13 mouse cellular contexts compared by ENCODE assay signal in the genomic region with DNA sequence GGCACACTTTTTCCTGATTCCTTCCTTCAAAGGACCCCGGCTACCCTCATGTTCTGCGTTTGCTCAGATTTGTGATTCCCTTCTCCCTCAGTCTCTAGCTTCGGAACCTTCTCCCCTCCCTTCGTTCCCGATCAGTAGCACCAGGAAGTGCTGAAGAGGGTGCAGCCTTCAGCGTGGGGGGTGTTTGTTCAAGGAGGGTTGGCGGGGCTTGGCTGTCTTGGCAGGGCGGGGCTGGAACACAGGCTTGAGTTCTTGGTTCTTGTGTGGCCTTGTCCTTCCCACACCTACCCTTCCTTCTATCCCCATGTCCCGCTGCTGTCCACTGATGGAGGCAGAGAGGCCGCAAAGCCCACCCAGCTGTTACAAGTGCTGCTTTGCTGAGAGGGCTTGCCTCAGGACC. TPM values are rescaled to one million over a fixed set of nuclear protein-coding genes. Genes with fewer than 3 reads are reported as not detected.
DNase-seq lines count a peak whose midpoint lies in the region; ATAC-seq and TF ChIP-seq lines count a peak whose summit lies in the region.
"Had no signal": no experiment of that assay in that cellular context is flagged by ENCODE, and none has a peak within 500 bp of the region (broad histone marks: within the 10 kb centered on the region; RNA-seq: fewer than 3 reads in every experiment).

No protein-coding gene starts in this region.

- no peaks in the 10 kb centered on the region for H3K9me3 ChIP-seq in midbrain, embryonic 10.5 days (replicated peaks)
- no peaks in the 10 kb centered on the region for H3K9me3 ChIP-seq in midbrain, embryonic 15.5 days
- no peaks in the 10 kb centered on the region for H3K9me3 ChIP-seq in stomach, postnatal 0 days (ENCODE audit: control insufficient read depth, low read length)
- H3K9me3 ChIP-seq: hindbrain, embryonic 13.5 days; liver, embryonic 12.5 days; neural tube, embryonic 12.5 days had no signal

- peaks cover 64% of the 10 kb centered on the region for H3K4me1 ChIP-seq in midbrain, embryonic 10.5 days
- H3K4me1 ChIP-seq in midbrain, embryonic 15.5 days = peaks cover 51% of the 10 kb centered on the region
- peaks cover 10% of the 10 kb centered on the region for H3K4me1 ChIP-seq in stomach, postnatal 0 days (replicated peaks; ENCODE audit: control insufficient read depth, insufficient read depth)

- no peaks in the 10 kb centered on the region for H3K27me3 ChIP-seq in midbrain, embryonic 10.5 days (ENCODE audit: low read depth, poor library complexity, severe bottlenecking)
- no peaks in the 10 kb centered on the region for H3K27me3 ChIP-seq in midbrain, embryonic 15.5 days (replicated peaks)
- no peaks in the 10 kb centered on the region for H3K27me3 ChIP-seq in stomach, postnatal 0 days (ENCODE audit: control insufficient read depth, insufficient read depth, low read length)
- H3K27me3 ChIP-seq: hindbrain, embryonic 13.5 days; neural tube, embryonic 12.5 days; Patski had no signal

- DNase-seq in heart, adult 11 months = peak; percentile 93
- no peak for DNase-seq in heart, adult 18-20 months
- no peak for DNase-seq in midbrain, embryonic 10.5 days (ENCODE audit: low spot score)
- peak; percentile 44 for DNase-seq in lung, postnatal 10 days
- DNase-seq in stomach, postnatal 0 days (ENCODE audit: low spot score) = peak; percentile 83
- no peak for DNase-seq in yolk sac, embryonic 10.5 days (ENCODE audit: low spot score)
- DNase-seq: thymus, postnatal 36 days had no signal

- no peak for TF ChIP-seq EP300 in stomach, postnatal 0 days (optimal IDR thresholded peaks at IDR 0.05)

- no peak overlapping the region for H3K9ac ChIP-seq in midbrain, embryonic 15.5 days
- no peak overlapping the region for H3K9ac ChIP-seq in stomach, postnatal 0 days (ENCODE audit: low read length)
- H3K9ac ChIP-seq: hindbrain, embryonic 13.5 days; liver, embryonic 12.5 days; neural tube, embryonic 12.5 days had no signal

- peaks cover 11% of the 10 kb centered on the region for H3K36me3 ChIP-seq in midbrain, embryonic 10.5 days
- no peaks in the 10 kb centered on the region for H3K36me3 ChIP-seq in midbrain, embryonic 15.5 days (replicated peaks)
- no peaks in the 10 kb centered on the region for H3K36me3 ChIP-seq in stomach, postnatal 0 days (ENCODE audit: control insufficient read depth, insufficient read depth, low read length)
- H3K36me3 ChIP-seq: hindbrain, embryonic 13.5 days; liver, embryonic 12.5 days; neural tube, embryonic 12.5 days had no signal

- 84% methylated on average over 10 of the region's 10 CpGs for WGBS in midbrain, embryonic 10.5 days
- WGBS in midbrain, embryonic 15.5 days = 82% methylated on average over 10 of the region's 10 CpGs
- WGBS in stomach, postnatal 0 days = 47% methylated on average over 10 of the region's 10 CpGs

- H3K4me2 ChIP-seq in midbrain, embryonic 15.5 days = no peak overlapping the region
- H3K4me2 ChIP-seq in stomach, postnatal 0 days (replicated peaks; ENCODE audit: low read depth) = no peak overlapping the region
- H3K4me2 ChIP-seq: hindbrain, embryonic 13.5 days; liver, embryonic 12.5 days; neural tube, embryonic 12.5 days had no signal

- peak overlapping the region; percentile 67 for H3K27ac ChIP-seq in midbrain, embryonic 10.5 days (replicated peaks)
- H3K27ac ChIP-seq in midbrain, embryonic 15.5 days = no peak overlapping the region
- H3K27ac ChIP-seq in stomach, postnatal 0 days (replicated peaks) = peak overlapping the region; percentile 78
- H3K27ac ChIP-seq: hindbrain, embryonic 13.5 days; liver, embryonic 12.5 days; neural tube, embryonic 12.5 days had no signal

- TF ChIP-seq CTCF in stomach, postnatal 0 days (IDR thresholded peaks at IDR 0.05; ENCODE audit: low read depth) = no peak

- ATAC-seq in midbrain, embryonic 15.5 days (replicated peaks) = no peak
- ATAC-seq in stomach, postnatal 0 days (ENCODE audit: low FRiP score, low TSS enrichment) = peak; percentile 76
- no peak for ATAC-seq in frontal cortex, adult (ENCODE audit: low TSS enrichment)
- ATAC-seq: liver, embryonic 12.5 days; Patski had no signal

- no peak overlapping the region for H3K4me3 ChIP-seq in midbrain, embryonic 10.5 days
- no peak overlapping the region for H3K4me3 ChIP-seq in midbrain, embryonic 15.5 days
- no peak overlapping the region for H3K4me3 ChIP-seq in stomach, postnatal 0 days (ENCODE audit: low read depth, low read length)
- H3K4me3 ChIP-seq: hindbrain, embryonic 13.5 days; liver, embryonic 12.5 days; neural tube, embryonic 12.5 days had no signal

RNA-seq across cellular contexts. Expression of a gene that starts 41.0 kb away (rescaled TPM):
- total RNA-seq in heart, adult 18-20 months (2021) = 10 to 100 TPM; 40.5 to 47.7 TPM
- 12.5 and 15.7 TPM in 2 replicates for polyA plus RNA-seq in midbrain, embryonic 10.5 days (2016; fragmentation: Nextera tagmentation; extraction: Ambion mirVana)
- polyA plus RNA-seq in midbrain, embryonic 15.5 days (2015; fragmentation: Nextera tagmentation; extraction: Ambion mirVana) = 21.4 and 23.4 TPM in 2 replicates
- polyA plus RNA-seq in stomach, postnatal 0 days (2015; fragmentation: Nextera tagmentation; extraction: Ambion mirVana) = 11.1 and 12.1 TPM in 2 replicates

Comparison
In these comparisons a context has a peak if more than half of its experiments do, and no peak if none do; other contexts are left out.
1. DNase-seq: peak in heart, adult 11 months (single experiment), lung, postnatal 10 days (single experiment) and stomach, postnatal 0 days (single experiment); none in heart, adult 18-20 months (0 of 2), midbrain, embryonic 10.5 days (single experiment) and yolk sac, embryonic 10.5 days (single experiment).